Mouse (Mus musculus) liver (tissue): Measurements from ENCODE around the gene Eif3g.

Experiments
- DNase-seq: peaks from one replicate; pipeline ENCODE4 v3.0.0-alpha.2; 2020; ENCODE audit warnings: mixed read lengths

The Eif3g gene

DNA sequence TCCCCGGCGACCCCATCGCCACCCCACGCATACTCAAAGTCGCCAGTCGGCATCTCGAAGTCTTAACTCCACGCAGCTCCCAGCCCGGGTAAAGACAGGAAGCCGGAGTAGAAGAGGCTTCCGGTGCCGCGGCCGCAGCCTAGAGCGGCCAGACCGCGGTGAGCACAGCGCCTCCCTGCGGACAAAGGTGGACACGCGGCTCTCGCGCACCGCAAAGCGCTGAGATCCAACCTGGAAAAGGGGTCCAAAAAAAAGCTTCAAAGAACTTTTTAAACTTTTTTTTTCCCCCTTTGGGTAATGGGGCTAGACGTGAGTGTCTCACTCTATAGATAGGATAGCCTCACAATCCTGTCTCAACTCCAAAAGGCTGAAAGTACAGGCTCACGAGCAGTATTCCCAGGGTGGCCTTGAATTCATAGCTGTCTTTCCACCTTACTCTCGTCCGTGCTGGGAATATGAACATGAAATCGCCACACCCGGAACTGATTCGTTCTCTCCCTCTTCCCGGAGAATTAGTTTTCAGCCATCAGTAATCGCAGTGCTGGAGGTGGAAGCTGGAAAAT, at the start of gene Eif3g:
Gene Eif3g, minus strand, starts transcription at position 113 of the 563 bp plus-strand sequence.
- DNase-seq = peak; percentile 88

DNA sequence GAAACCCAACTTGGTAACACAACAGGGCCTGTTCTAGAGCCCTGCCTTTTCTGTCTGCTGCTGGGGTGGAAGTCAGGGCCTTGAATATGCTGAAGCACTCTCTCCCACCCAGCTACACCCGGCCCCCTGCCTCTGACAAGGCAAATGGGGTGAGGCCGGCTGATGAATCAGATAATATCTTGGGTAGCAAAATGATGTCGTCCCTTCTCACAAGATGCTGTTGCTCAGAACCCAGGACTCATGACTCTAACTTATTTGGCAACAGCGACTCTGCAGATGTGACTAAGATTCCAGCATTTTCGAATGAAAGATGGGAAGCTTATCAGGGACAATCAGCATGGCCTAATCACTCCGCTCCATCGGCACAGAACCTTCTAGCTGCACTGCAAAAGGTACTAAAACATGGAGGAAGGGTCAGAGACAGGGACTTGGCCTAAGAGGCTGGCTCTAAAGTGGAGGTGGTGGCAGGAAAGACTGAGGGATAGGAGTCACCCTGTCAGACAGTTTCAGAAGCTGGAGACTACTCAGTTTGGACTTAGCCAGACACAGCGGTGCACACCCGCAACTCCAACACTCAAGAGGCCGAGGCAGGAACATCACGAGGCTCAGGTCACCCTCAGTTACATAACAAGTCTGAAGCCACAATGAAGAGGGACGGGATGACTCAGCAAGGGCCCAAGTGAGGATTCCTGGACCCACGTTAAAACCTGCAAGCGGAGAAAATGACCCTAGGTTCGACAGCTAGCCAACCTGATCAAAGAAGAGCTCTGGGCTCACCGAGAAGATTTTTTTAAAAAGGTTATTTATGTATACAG, 47.9 kb upstream of the Eif3g start:
- DNase-seq = no peak

DNA sequence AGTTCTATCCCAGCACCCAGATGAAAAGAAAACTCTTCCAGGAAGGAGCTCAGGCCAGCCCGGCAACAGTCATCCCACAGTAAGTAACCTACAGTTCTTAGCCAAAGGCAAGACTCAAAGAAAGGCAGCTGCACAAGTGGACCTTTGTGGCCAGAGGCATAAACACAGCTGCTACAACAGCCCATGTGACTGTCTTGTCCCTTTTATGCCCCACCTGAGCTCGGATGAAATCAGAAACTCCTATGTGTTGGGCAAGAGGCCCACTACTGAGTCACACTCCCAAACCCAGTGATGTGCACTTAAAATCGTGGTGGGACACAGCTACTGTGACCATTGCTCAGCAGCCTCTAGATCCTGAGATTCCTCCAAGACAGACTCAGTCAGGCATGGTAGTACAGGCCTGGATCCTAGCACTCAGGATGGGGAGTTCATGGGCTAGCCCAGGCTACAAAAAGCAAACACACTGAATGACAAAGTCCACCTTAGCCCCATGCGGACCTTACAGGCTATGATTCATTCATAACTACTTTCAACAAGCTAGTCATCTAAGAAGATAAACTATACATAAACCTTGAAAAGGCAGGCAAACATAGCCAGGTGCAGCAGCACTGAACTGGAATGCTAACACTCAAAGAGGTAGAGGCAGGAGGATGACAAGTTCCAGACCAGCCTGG, 46.4 kb upstream of the Eif3g start:
- DNase-seq = no peak

DNA sequence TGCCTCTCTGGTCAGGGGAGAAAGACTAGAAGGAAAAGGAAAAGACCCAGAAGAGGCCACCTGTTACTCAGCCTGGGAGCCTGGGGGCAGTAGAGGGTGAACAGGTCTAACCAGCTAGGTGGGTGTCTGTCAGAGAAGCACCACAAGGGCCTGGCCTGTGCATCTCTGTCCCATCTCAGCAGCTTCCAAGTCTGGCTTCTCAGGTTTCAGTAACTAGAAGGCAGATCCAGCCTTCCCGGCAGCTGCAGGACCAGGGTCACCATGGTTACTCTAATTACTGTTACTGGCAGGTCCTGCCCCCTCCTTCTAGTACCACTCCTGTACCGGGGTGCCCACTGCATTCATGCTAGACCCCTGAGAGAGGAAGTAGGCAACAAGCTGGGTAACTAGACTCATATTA, 45.5 kb upstream of the Eif3g start:
- no peak for DNase-seq

DNA sequence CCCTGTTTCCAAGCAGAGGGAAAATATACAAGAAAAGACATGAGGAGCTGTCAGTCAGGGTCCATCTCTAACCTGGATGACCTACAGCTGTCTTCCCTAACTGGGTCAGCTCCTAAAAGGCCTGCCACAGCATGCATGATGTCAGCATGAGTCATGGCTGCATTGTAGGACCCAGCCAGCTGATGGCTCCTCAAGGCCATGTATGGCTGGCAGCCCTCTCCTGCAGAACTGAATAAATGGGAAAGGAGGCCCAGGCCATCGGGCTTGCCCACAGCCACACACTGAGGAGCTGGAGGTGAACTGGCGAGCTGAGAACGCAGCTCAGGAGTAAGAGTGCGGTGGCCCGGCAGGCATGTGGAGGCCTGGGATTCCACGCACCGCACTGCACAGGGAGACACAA, 45.0 kb upstream of the Eif3g start:
- no peak for DNase-seq

DNA sequence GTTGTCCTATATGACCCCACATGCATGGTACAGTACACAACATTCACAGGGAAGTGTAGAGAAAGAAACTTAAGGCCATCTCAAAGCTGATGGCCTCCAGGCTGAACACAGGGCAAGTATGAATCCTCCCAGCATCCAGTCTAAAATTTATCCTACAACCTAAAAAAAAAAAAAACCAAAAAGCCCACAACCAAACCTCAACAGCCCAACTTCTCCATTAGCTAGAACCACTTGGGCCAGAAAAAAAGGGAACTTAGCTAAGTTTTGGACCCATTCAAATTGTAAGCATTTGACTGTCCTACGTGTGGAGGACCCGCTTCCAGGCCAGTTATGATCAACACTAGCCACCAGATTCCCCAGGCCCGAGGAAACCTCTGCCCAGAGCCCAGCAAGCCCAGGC, 24.8 kb upstream of the Eif3g start:
- no peak for DNase-seq

DNA sequence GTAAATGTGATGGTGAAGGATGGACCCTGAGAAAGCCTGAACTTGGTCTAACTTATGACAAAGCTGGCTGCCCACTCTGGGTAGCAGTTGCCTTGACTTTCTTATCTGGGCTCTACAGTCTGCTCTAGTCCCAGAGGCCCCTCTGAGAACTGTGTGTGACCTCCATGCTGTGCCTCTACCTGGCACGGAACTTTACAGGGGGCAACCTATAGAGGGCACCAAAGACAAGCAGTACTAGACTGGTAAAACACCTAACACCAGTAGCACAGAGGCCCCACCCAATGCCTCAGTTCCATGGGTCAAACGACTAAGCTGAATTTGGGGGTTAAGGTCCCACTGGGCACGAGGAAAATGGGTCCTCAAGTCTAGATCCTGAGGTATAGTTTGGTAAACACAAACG, 17.7 kb upstream of the Eif3g start:
- peak; percentile 45 for DNase-seq

DNA sequence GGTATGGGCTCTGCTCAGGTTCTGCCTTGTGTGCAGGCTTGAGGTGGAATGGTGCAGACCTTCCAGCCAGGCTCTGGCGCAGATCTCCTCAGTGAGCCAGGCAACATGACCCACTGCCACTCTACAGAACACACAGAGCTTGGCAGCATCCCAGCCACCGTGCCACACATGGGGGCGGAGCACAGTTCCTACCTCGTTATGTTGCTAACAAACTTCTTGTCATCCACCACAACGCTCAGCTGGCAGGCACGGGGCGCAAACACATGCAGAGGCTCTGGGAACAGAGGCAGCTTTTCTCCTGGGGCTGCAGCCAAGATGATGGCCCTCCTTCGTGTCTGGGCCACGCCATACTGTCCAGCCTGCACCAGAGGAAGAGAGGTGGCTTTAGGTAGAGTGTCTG, 11.5 kb upstream of the Eif3g start:
- no peak for DNase-seq

DNA sequence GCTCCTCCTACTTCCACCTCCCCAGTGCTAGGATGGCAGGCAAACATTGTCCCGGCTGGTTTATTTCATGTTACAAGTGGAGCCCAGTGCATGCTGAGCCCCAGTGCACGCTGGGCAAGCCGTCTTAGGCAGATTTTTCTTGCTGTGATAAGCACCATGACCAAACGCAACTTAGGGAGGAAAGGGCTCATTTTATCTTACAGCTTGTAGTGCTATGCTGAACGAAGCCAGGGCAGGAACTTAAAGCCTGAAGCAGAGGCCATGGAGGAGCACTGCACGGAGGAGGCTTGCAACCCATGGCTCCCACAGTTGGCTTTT, 3.7 kb upstream of the Eif3g start:
- DNase-seq = no peak

DNA sequence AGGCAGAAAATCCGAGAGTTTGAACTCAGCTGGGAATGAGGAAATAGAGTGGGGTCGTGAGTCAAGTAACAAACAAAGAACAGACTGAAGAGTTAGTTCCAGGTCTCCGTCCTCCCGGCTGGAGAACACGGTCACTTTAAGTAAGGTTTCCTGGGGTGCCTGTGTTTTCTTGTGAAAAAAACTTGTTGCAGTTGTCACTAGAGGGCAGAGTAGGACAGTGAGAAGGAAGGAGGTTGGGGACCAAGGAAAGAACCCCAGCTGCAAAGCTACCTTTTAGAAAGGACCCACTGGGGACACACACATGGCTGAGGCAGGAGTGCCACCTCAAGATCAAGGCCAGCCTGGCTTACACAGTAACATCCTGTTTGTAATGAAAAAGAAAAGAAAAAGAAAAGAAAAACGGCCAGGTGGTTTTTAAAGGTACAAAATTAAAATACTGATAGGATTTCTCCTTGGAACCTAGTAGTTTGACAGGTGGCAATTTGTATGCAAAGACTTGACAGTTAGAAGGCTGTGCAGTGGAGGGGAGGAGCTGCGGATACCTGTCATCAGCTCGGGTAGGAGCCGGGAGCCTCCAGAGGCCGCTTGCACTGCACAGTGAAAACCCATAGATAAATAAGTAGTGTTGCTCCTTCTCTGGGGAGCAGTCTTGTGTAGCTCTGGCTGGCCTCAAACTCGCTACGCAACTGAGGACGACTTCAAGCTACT, 3.2 kb upstream of the Eif3g start:
- DNase-seq = peak; percentile 48

DNA sequence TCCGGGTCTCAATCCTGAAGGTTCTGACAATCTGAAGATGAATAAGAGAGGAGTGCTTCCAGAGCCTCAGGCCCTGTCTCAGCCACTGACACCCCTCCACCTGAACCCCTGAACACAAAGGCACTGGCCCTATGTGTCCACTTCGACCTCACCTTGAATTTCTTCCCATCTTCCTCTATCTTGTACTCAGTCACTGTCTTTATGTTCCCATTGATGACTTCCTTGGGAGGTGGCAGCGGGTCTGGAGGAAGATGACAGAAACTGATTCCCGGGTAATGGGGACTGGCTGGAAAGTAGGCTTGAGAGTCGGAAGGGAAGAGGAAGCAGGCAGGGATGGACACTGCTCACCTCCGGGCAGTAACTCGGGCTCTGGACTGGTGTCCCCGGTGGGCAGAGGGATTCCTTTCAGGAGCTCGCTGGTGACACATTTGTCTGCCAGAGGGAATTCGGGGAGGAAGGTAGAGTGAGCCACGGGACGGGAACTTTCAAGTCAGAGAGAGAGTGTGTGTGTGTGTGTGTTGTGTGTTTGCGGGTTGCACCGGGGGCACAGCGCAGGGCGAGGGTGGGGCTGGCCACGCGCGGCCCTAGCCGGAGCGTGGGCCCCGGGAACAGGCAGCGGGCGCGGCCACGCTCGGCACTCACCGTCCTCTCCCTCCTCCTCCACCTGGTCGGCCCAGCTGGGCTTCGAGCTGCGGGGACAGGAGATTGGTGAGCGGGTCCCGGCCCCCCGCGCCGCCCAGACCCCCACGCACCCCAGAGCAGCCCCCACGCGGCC, 500 bp downstream of the Eif3g start:
- no peak for DNase-seq

DNA sequence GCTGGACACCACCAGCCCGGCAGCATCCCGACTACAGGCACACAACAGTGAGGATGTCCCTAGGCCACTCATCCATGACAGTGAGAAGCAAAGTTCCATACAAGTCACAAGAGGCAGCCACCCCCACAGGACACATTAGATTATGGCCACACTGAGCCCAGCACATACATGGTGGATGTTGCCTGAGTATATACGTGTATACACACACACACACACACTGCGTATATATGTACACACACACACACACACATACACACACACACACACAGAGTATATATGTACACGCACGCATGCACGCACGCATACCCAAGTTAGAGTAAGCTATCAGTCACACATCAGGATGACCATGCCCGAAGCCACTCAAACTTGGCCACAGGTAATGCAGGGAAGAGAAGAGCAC, 3.0 kb downstream of the Eif3g start:
- DNase-seq = no peak

DNA sequence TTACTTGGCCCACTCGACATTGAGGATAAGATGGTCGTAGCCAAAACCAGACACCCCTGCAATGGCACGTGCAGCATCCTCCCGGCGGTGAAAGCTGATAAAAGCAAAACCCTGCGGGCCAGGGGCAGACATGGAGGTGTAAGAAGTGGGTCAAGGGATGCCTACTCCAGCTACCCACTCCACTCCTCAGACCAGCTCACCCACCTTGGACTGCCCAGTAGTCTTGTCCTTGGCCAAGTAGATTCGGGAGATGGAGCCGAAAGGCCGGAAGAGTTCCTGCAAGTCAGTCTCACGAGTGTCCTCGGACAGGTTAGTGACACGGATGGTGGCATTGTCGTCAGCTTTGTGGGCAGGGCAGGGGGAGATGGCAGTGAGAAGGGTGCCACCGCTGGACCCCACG, 3.8 kb downstream of the Eif3g start:
- no peak for DNase-seq

DNA sequence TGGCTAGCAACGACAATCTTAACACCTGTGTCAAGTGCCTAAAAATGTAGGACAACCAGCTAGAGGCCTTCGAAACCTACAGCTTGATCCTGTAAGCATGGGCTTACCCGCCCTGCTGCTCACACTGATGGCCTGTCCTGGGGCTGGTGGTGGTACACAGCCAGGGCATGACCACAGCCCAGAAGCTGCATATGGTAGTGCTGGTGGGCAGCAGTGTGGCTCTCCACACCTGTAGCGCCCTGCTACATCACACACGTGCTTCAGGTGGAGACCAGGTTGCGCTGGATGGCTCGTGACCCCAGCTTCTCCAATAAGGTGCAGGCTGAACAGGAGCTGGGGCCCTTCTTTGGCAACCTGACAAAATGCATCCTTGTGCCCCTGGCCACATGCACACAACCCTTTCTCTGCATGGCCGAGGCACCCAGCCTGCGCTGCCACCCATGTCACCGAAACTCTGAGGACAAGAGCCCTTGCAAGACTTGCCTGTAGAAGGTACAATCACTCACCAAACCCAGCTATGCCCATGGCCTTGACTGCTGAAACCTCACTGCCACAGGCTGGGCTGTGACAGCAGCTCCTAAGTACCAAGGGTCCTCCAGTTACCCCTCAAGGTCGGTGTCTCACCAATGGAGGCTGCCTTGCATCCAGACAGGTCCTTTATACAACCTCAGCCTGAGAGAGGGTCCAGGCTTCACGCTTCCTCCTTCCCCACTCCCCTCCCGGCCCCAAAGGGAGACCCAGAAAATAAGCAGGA, 4.7 kb downstream of the Eif3g start:
- no peak for DNase-seq

DNA sequence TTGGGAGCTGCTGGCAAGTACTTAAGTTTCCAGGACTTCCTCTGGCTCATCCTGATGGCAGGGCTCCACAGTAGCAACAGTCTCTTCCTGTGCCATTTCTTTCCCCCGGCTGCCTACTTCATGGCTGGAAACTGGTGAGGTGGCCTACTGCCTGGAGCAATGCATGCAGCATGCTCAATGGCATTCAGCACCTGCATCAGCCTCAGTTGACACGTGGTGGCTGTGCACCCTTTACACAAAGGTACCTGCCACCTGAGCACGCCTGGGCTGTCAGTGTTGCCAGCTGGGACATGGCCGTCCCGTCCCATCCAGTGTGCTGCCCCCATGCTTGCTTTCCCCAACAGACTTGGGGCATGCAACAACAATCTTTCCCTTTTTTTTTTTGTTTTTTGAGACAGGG, 5.4 kb downstream of the Eif3g start:
- no peak for DNase-seq

DNA sequence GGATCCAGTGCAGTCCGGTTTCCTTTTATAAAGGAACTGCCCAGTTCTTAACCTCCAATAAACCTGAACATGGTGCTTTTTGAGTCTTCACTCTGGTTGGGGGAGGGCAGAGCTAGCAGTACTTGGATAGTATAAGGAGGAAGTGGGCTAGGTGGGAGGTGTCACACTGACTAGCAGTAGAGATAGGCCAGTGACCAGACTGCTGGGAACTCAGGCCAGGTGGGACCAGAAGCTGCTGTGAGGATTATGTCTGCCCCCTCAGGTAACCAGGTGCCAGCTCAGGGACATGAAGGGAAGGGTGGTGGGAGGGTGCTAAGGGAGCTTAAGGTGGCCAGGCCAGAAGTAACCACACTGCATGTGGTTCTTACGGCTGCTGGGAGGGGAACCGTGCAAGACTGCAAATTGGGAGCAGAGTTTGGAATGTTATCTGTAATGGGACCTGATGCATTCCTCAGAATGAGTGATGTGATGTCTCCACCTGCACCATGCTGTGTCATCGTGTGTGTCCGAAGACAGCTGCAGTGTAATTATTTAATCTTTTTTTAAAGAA, 6.2 kb downstream of the Eif3g start:
- DNase-seq = no peak

DNA sequence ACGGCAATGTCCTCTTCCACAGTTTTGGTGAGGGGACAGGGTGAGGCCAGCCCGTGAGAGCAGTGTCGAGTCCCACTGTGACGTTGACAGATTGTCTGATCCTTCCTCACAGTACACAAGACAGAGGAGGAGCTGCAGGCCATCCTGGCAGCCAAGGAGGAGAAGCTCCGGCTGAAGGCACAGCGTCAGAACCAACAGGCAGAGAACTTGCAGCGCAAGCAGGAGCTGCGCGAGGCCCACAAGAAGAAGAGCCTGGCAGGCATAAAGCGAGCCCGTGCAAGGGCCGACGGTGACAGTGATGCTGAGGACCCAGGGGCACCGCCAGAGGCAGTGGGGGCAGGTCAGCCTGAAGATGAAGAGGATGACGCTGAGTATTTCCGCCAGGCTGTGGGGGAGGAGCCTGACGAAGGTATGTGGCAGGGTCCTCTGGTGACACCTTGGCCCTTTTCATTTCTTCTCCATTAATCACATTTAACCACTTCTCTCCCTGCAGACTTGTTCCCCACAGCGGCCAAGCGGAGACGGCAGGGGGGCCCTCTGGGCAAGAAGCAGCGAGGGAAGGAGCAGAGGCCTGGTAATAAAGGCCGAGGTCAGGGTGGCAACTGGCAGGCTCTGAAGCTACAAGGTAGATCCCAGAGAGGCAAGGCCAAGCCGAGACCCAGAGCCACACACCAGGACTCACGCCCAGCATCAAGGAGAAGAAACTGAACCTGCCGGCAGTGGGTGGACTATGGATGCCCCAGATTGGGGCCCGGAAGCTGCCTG, 6.9 kb downstream of the Eif3g start:
- no peak for DNase-seq

DNA sequence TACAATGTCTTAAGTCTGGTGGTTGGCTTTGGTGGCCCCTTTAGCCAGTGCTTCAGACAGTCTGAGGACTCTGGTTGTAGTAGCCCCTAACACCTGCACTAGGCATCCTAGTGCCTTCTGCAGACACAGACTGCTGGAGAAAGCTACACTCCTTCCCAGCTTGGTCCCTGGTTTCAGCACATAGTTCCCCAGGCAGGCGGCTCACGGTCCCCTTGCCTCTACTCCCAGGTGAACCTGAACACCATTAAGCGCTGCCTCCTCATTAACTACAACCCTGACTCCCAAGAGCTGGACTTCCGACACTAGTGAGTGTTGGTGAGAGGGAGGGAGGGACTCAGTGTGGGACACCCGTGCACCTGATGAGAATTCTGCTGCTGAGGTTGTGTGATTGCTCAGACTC, 8.0 kb downstream of the Eif3g start:
- DNase-seq = no peak

DNA sequence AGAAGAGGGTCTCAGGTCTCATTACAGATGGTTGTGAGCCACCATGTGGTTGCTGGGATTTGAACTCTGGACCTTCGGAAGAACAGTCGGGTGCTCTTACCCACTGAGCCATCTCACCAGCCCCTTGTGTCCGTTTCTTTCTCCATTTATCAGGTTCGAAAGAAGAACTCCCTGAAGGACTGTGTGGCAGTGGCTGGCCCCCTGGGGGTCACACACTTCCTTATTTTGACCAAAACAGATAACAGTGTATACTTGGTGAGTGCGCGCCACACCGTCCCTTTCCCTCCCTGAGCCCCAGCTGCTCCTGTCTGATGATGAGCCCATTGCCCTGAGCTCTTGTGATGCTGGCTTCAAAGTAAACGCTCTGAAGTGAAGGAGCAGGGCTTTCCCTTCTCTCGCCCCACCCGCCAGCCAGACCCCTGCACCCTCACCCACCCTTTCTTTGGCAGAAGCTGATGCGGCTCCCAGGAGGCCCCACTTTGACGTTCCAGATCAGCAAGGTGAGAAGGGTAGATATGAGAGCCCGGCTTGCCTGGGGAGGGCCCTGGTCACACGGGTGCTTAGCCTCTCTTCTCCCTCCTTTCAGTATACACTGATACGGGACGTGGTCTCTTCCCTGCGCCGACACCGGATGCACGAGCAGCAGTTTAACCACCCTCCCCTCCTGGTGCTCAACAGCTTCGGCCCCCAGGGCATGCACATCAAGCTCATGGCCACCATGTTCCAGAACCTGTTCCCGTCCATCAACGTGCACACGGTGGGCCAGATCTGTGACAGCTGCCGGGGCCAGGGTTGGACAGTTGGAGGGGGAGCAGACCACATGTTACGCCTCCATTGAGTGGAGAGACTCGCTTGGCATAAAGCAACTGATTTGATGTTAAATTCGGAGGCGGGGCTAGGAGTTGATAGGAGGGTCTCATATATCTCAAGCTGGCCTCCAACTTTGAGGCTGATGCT, 9.0 kb downstream of the Eif3g start:
- DNase-seq = peak; percentile 80

DNA sequence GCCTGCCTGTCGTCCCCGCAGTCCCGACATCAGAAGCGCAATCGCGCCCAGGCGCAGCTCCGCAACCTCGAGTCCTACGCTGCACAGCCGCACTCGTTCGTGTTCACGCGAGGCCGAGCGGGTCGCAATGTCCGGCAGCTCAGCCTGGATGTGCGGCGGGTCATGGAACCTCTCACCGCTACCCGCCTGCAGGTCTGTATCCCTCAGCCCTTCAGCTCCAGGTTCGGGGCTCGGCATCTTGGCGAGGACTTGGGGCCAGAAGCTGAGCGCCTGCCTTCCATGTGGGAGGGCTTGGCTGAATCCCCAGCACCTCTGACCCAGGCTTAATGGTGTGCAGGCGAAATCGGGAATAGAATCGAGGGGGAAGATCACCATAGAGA, 10.0 kb downstream of the Eif3g start:
- no peak for DNase-seq
